ENCODE assay signal across 27 mouse cellular contexts in the genomic region with DNA sequence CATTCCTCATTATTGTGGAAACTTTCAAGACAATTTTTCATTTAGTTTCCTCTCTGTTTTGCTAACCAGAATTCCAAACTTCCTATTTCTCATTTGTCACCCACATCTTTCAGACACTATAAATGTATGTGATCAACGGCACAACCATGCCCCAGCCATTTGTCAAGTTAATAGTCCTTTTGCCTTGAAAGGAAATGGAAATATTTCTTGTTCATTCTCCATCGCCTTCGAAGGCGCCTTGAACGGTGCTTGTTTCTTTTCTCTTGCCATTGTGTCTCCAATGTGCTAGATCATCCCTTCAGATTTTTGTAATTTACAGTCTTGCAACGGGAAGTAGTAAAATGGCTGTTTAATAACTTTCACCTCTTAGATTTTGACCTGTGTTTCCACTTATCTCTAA. TPM values are rescaled to one million over a fixed set of nuclear protein-coding genes. Genes with fewer than 3 reads are reported as not detected.
"Had no signal": no experiment of that assay in that cellular context is flagged by ENCODE, and none has a peak within 500 bp of the region (broad histone marks: within the 10 kb centered on the region; RNA-seq: fewer than 3 reads in every experiment).

No protein-coding gene starts in this region.

- H3K9me3 ChIP-seq: lung, embryonic 15.5 days; megakaryocyte, embryonic 14.5 days; midbrain, embryonic 10.5 days; midbrain, embryonic 12.5 days; neural tube, embryonic 13.5 days; neural tube, embryonic 15.5 days had no signal

- ATAC-seq: lung, postnatal 0 days; midbrain, embryonic 16.5 days had no signal

- H3K4me3 ChIP-seq: lung, embryonic 15.5 days; megakaryocyte, embryonic 14.5 days; midbrain, embryonic 10.5 days; midbrain, embryonic 12.5 days; myocyte; neural tube, embryonic 13.5 days; neural tube, embryonic 15.5 days had no signal

- H3K4me2 ChIP-seq: lung, embryonic 15.5 days; midbrain, embryonic 12.5 days; neural tube, embryonic 13.5 days; neural tube, embryonic 15.5 days had no signal

- DNase-seq: lung, adult 2 months; lung, postnatal 14 days; lung, postnatal 36 days; midbrain, embryonic 14.5 days; retina, postnatal 1 day; right cerebral cortex, adult 18-20 months; right cerebral cortex, postnatal 25 days; right cerebral cortex, postnatal 4 days; spleen, adult 18-20 months; thymus, adult 18-20 months; thymus, postnatal 14 days; thymus, postnatal 36 days had no signal

- H3K27me3 ChIP-seq: lung, embryonic 15.5 days; megakaryocyte, embryonic 14.5 days; midbrain, embryonic 12.5 days; neural tube, embryonic 13.5 days; neural tube, embryonic 15.5 days had no signal

- H3K27ac ChIP-seq: lung, embryonic 15.5 days; macrophage; midbrain, embryonic 10.5 days; midbrain, embryonic 12.5 days; neural tube, embryonic 13.5 days; neural tube, embryonic 15.5 days had no signal

- H3K9ac ChIP-seq: lung, embryonic 15.5 days; midbrain, embryonic 12.5 days; neural tube, embryonic 13.5 days; neural tube, embryonic 15.5 days had no signal

- H3K36me3 ChIP-seq: lung, embryonic 15.5 days; midbrain, embryonic 10.5 days; midbrain, embryonic 12.5 days; neural tube, embryonic 13.5 days; neural tube, embryonic 15.5 days had no signal

- H3K4me1 ChIP-seq: lung, embryonic 15.5 days; megakaryocyte, embryonic 14.5 days; midbrain, embryonic 10.5 days; midbrain, embryonic 12.5 days; neural tube, embryonic 13.5 days; neural tube, embryonic 15.5 days had no signal

RNA-seq across cellular contexts. Expression of a gene that starts 48.8 kb away (rescaled TPM):
- polyA plus RNA-seq: lung, adult 2 months; lung, embryonic 15.5 days; lung, postnatal 0 days; macrophage; midbrain, embryonic 10.5 days; midbrain, embryonic 12.5 days; midbrain, embryonic 14.5 days; midbrain, embryonic 16.5 days; myocyte; neural tube, embryonic 11.5 days; neural tube, embryonic 13.5 days; small intestine, adult 2 months; stomach, embryonic 14.5 days; stomach, embryonic 16.5 days; thymus, postnatal 0 days had no signal
